Mouse (Mus musculus) adrenal gland, postnatal 10 days (tissue): ENCODE data around the gene Smyd1. TPM values are rescaled to one million over a fixed set of nuclear protein-coding genes. Genes with fewer than 3 reads are reported as not detected.
"Not testable (repeated sequence)": the region's sequence is repeated elsewhere in the genome, so short reads cannot be mapped to it uniquely, and the experiment has no call there.

Experiments
- DNase-seq: peaks from one replicate; pipeline ENCODE4 v3.0.0; 2021; ENCODE audit warnings: mixed read lengths
- total RNA-seq, 2 experiments: library from RNA; stranded (reverse); gene quantifications; 2 replicates each; pipeline ENCODE4 v1.2.3; 2021

The Smyd1 gene
- total RNA-seq, 2 experiments from 2014 or later, result 5.0 to 17.9 TPM

DNA sequence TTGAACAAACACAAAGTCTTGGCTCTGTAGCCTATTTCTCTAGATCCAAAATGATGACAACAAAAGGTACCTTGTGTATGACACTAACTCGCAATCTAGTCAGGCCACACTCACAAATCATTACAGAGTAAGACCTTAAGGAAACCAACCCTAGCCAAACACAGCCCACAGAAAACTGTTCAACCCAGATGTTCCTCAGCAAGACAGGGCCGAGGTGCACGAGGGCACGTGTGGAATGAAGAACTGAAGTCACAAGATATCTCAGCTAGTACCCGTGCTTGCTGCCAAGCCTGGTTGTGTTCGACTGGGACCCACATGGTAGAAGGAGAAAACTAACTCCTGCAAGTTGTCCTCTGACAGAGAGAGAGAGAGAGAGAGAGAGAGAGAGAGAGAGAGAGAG lies 7.8 kb upstream of the Smyd1 start:
- DNase-seq, result no peak

DNA sequence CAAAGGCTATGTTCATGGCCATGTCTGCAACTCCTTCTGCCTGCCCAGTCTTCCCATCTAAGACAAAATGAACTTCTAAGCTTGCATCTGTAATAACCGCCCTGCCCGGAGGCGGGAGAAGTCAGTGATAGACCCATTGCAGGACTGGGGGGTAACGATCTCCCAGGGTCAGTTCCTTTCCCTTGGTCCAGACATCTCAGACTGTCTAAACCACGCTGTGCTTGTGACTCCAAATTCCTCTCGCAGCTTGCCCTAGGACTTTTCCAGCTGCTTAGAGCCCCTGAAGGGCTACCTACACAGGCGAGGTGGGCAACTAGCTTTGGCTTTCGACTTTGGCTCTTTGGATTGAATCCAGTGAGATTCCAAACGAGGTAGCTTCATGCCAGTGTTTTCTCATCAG lies 2.8 kb upstream of the Smyd1 start:
- no peak for DNase-seq

DNA sequence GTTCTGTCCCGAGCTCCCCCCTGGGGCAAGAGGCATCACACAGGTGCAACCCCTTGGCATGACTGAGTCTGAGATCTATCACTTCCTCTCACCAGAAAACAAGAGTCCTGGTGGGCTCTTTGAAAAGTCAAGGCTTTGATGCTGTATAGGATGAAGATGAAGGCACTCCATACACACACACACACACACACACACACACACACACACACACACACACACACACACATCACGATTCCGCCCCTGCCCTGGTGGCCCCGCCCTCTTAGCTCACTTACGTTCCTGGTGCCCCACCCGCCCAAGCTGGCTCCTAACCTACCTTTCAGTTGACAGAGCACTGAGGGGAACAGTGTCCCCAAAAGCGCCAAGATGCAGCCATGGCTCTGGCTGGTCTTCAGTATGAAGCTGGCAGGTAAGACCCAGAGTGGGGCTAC lies 473 bp upstream of the Smyd1 start, which contains the start of gene Cd8b1:
TSS of gene Cd8b1 (plus strand) at position 298 of the 431 bp plus-strand sequence.
- no peak for DNase-seq

DNA sequence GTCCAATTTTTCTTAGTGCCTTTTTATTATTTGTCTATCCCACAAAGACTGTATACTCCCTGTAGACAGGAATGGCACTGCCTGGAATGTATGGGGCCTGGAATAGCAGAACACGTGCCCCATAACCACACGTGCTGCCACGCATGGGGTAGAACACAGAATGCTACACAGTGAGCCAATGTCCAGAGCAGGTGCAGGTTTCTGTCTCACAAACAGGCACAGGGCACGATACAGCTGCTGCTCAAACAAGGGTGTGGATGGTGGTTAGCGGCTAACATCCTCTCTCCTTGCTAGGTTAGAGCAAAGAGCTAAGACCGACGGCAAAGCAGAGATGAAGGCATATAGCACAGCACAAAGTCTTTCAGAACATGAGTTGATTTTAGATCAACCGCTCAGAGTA lies 14.5 kb downstream of the Smyd1 start:
- DNase-seq, result no peak

DNA sequence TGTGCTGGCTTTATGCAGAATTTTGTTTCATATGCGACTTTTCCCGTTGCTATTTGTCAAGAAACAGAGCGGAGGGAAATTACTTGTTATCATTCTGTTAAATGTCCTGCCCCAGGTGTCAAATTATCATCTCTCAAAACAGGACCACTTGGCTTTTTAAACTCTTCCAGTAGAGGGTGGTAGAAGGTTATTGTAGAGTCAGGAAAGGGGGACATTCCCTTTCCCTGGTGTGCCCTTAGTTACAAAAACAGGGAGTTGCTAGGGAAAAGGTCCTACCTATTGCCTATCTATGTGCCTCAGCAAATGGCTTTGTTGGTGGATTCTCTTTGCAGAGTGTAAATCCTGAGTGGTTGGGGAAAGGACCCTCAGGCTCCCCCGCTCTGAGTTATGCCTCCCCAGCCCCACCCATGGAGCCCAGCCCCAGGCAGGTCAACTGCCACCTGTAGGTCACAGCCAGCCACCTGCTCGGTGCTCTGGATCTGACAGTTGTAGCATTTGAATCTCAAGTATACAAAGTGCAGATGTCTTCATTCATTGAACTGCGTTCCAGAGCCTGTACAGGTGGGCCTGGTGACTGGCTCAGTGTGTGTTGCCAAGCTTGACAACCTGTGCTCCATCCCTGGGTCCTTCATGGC lies 19.8 kb downstream of the Smyd1 start:
- no peak for DNase-seq

DNA sequence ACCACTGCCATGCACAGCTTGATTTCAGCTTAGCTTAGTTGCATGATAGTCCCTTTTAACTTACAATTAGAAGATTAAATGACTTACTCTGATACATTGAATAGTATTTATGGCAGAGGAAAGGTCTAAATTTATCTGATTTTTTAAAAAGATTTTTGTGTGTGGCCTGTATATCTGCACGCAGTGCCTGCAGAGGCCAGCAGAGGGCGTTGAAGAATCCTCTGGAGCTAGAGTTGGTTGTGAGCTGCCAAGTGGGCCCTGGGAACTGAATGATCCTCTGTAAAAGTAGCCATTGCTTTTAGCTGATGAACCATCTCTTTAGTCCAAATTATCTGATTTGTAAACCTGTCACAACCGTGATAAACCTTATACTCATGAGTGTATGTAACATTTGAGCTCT lies 23.3 kb downstream of the Smyd1 start:
- DNase-seq, result peak; percentile 39

DNA sequence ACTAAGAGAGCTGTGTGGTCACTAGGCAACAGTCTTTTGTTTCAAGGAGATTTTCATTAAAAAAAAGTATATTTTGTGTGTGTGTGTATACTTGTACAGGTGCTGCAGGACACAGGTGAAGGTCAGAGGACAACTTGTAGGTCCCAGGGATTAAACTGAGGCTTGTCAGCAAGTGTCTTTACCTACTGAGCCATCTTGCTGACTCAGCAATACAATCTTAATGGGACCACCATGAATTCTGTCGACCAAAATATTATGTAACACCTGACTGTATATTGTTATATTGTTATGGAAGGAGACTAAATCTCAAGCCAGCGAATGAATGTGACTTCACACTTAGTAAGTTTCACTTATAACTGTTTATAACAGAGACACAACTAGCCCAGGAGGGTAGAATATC lies 24.0 kb downstream of the Smyd1 start:
- no peak for DNase-seq

DNA sequence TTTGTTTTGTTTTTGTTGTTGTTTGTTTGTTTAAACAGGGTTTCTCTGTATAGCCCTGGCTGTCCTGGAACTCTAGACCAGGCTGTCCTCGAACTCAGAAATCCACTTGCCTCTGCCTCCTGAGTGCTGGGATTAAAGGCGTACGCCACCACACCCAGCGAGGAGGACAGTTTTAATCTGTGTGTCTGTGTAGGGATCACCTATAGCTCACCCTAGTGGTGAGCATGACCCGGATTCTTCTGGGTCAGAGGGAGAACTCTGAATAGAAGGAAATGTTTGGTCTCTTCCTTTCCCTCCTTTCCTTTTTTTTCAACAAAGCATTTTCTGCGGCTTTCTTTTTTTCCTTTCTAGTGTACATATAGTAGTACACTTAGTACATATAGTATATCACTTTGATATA lies 26.7 kb downstream of the Smyd1 start:
- DNase-seq, result no peak

DNA sequence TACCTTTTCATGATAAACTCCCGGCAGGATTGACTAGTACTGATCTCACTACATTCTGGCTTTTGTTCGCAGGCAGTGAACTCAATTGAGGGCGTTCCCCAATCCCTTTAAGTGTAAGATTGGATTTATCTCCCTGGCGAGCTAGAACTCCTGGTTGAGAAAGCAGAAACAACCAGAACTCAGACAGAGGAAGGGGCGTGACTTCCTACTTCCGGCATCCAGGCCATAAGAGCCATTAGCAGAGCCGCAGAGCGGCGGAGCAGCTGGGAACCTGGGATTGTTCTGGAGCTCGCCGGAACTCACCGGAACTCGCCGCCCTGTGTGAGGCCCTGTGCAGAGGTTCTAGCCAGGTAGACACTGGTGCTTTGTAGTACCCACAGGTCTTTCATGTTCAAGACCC lies 28.5 kb downstream of the Smyd1 start:
- DNase-seq, result no peak

DNA sequence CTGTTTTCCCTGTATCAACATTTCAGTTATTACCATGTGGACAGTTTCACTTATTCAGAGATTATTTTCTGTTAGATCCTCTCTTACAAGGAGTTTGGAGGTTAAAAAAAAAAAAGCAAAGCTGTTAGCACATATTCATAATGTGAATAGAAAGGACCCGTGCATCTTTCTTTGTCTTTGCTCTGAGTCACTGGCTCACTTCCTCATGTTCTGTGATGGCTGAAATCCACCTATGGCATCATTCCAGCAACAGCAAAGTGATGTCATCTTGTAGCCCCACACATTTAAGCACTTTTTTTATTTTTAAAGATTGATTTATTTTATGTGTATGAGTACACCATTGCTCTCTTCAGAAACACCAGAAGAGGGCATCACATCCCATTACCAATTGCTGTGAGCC lies 42.6 kb downstream of the Smyd1 start:
- peak; percentile 11 for DNase-seq

DNA sequence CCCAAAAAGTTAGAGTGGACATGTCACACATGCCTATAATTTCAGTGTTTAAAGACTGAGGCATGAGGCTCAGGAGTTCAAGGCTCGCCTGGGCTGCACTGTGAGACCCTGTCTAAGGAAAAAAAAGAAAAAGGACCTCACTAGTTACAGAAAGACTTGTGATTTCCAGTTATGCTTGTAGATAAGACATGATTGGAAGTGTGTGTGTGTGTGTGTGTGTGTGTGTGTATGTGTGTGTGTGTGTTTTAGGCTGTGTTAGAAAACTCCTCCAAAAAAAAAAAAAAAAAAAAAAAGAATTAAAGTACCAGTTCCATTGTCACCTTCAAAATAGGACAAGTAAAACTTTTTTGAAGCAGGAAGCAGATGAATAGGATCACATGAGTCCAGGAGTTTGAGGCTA lies 47.4 kb downstream of the Smyd1 start:
- DNase-seq, result no peak

DNA sequence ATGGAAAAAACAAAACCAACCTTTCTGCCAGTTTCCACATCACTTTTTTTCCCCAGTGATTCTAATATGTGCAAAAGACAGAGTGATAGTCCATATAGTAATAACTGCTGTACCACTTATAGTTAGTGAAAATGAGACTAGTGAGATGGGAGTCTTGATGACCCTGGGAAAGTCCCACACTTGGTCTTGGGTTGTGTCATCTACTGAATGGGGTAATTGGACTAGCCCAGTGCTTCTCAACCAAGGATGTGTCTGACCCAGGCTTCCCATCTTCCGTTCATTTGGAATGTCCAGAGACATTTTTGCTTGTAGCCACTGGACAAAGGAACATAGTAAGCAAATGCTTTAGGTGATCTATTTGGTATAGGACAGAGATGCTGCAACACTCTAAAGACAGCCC lies 48.3 kb downstream of the Smyd1 start:
- no peak for DNase-seq

DNA sequence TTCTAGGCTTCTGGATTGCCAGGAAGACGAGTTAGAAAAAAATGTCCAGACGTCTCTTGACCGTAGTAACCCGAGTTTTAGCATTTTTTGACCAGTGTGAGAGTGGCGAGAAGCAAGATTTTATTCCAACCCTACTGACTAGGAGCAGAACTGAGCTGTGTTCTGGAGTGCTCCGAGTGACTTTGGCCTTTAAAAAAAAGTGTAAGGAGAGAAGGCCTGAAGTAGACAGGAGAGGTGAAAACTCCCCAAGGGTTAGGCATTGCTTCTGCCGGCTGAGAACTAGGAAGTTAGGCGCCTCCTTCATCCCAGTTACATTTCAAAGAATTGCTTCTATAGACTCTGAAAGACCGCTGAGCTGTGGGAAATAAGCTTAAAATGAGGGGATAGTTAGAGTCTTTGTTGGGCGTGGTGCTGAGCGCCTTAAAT lies 49.7 kb downstream of the Smyd1 start:
- no peak for DNase-seq

DNA sequence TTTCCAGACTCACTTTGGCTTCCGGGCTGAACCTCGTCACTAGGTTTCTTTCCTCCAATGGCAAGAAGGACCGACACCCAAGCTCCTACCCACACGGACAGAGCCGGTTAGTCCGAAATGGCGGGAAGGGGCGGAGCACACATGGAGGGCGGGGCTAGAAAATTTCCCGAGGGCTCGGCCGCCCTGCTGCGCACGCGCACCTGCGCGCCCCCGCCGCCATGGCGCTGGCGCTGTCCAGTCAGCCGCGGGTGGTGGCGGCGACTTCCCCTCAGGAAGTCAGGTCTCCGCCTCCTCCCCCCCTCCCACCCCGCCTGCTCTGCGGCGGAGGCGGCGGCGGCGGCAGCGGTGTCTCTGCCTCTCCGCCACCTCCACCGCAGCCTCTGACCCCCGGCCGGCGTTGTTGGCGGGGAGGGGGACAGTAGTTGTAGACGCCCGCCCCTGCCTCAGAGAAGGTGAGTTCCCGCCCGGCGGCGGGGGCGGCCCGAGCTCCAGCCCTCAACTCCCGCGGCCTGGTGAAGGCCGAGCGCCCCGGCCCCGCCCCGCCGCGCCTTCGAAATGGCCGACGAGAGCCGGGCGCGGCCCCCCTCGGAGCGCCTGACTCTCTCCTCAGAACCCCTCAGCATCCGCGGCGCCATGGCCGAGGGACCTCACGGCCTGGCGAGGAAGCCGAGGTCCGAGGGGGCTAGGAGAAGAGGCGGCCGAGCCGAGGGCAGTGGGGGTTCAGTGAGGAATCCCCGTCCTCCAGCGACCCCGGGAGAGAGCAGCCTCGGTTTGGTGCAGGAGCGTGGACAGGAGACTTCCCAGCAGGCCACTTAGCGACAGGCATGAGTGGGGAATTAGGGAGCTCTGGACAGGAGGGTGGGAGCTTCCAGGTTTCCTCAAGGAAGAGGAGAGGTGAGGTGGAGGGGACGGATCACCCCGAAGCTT lies 50.4 kb downstream of the Smyd1 start, which contains the start of gene Krcc1:
TSS of gene Krcc1 (plus strand) at position 289 of the 927 bp plus-strand sequence.
- peak; percentile 99 for DNase-seq

DNA sequence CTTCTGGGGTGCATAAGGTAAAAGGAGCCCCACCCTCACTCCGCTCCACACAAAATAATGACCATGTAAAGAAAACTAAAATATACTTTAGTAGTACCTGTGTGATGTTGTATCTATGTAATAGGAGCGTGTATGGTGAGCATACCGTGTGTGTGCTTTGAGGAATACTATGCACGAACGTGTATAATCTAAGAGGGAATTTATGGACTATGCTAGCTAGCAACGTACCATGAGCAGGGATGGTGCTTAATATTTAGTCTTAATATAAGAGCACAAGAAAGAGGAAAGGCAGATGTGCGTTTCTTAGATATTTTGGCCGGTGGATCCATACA lies 51.0 kb downstream of the Smyd1 start:
- DNase-seq, result no peak

DNA sequence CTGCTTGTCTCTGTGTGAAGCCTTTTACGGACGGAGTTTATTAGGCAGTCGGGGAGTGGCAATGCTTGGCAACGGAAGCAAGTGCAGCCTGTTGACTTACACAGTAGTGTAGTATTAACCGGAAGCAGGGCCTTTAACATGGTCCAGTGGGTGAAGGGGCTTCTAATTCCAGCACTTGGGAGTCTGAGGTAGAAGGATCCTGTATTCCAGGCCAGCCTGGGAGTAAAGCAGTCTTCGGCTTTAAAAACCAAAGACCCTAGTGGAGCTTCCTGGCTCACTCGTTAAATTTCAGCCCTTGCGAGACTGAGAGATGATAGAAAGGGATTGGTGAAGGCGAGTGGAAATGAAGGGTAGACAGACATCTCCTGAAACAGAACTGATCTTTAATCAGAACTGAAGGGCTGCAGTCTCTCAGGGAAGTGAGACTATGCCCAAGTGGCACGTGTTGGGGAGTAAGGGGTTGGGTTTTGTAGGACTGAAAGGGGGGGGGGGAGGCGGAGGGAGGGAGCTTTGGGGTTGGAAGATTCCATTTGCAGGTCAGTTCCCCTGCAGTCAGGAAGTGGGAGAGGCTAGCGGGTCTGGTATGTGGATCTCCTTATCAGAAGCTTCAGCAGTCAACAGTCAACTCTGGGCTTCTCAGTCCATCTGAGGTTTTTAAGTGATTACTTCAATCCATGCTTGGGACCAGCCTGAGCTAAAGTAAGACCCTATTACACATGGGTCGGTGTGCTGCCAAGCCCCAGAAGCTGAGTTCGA lies 51.6 kb downstream of the Smyd1 start:
- peak; percentile 61 for DNase-seq

DNA sequence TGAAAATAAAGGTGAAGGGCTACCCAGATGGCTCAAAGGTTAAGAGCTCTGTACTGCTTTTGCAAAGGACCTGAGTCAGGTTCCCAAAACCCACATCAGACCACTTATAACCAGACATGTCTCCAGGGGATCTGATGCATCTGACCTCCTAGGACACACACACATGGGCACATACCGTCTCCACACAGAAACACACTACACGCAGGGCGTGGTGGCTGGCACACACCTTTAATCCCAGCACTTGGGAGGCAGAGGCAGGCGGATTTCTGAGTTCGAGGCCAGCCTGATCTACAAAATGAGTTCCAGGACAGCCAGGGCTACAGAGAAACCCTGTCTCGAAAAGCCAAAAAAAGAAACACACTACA lies 52.4 kb downstream of the Smyd1 start:
- not testable (repeated sequence) for DNase-seq

DNA sequence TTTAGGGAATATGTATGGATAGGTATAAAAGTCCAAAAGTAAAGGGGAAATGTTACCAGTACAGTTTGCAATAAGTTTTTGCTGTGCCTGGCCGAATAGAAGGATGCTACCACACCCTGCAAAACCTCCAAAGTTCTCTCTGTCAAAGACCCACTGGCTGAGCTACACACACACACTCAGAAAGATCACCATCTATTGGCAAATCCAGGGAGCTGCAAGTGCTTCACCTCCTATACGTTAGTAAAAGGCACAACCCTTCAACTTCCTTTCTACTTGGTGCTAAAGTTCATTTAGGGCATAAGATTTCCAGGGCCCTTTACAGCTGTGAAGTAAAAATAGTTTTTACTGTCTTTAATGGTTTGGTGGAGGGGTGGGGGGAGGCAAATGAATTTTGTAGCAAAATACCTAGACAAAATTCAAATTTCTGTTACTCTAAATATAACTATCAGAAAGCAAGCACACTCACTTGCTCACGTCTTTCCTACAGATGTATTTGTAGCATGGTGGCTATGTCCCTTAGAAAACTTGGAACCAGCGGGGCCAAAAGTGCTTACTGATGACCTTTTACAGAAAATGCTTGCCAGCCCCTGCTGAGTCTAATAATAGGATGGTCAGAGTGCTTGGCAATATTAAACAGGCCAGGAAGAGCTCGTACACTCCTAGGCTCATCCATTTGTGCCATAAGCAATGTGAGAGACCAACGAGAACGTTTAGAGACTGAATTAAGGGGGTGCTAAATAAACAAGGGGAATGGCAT lies 52.9 kb downstream of the Smyd1 start:
- no peak for DNase-seq

DNA sequence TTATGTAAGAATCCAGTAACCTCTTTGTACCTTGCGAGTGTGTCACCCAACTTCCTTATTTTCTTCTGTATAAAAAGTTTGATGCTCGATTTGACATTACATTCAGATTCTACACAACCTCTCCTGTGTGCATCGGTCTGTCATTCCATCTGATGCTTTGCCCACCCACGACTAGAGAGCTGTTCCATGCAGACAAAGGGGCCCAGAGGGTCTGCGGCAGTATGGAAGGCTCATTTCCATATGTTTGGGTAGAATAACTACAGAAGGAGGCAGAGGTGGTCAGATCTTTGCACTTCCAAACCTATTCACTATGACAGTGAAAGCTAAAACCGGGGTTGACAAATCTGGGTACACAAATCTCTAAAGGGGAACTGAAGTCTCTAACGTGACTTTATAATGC lies 54.4 kb downstream of the Smyd1 start:
- DNase-seq, result not testable (repeated sequence)

DNA sequence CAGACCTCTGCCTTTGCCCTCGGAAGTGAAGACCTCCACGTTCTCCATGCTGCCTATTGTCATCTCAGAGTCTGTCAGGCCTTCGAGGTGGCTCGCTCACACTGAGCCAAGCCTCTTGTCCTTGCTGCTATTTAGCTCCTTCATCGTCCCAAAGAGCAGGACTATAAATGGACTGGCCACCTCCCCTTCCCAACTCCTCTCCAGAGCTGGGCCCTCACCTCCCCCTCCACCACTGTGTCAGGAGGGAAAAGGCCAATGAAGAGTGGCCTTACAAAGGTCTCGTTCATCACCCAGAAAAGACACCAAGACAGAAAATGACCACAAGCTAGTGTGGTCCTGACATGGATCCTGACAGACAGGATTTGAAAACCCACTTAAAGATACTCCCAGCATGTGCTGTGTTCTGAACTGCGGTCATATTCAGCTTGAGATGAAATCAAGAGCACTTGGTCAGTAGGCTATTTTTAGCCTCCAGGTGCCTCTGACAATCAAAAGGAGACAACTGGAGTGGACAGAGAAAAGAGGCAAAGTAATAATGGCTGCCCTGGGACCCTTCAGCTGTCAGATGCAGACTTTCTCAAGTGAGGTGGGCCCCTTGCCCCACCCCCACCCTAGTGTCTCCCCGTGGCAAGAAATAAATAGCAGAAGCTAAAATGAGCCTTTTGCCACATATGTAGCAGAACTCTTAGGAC lies 59.7 kb downstream of the Smyd1 start:
- no peak for DNase-seq

DNA sequence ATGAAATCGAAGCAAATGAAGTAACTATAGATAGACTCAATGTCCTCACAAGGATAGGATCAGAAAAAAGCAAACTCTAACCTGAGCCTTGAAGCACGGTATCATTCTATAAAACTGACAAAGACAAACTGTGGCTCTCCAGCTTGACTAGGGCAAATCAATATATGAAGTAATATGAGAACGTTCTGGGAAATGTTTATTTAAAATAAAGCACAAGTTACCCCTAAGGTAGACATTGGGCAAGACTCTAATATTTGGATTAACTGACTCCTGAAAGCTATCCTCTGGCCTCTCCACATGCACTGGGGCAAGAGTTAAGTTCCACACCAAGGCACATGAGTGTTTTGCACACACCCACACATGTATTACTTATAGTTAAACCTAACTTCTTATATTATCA lies 61.0 kb downstream of the Smyd1 start:
- no peak for DNase-seq
